Mouse (Mus musculus) T-cell, adult 66 days (primary cell): ENCODE measurements around the gene Gabrg1. TPM values are rescaled to one million over a fixed set of nuclear protein-coding genes. Genes with fewer than 3 reads are reported as not detected.

Experiments used
- total RNA-seq, 2 experiments: library from RNA; stranded (reverse); gene quantifications; 3 replicates in 1 of 2; 4 replicates in 1 of 2; pipeline ENCODE4 v1.2.4; 2023

The Gabrg1 gene
- total RNA-seq, result not detected

GRCm38 (mm10) chr5:70842192-70843095, at the start of gene Gabrg1:
Gene Gabrg1, minus strand, starts transcription at chr5:70842617.

